Mouse (Mus musculus) embryonic facial prominence, embryonic 14.5 days (tissue): ENCODE measurements at regions not wholly inside any gene's neighbourhood (a gene's known extent, or its start where the extent isn't known, plus 50 kb on each side); places are given as distances from the start of the nearest gene placed in this dataset.

Experiments
- ATAC-seq: fragments of 200-750 bp; cut with Nextera tagmentation; 2 replicates; pipeline ENCODE4 v1.8.0; 2017; ENCODE audit warnings: low read depth, moderate number of reproducible peaks, moderate TSS enrichment
- DNase-seq: peaks from one replicate; pipeline ENCODE4 v3.0.0-alpha.2; 2015; ENCODE audit warnings: low spot score
- H3K27ac ChIP-seq: fragments of 300-500 bp; sonication (generic); replicated peaks from 2 replicates; pipeline ENCODE4 v1.5.1; 2014; ENCODE audit warnings: low read depth, mild to moderate bottlenecking, low read length, moderate library complexity
- H3K27me3 ChIP-seq: fragments of 300-500 bp; sonication (generic); replicated peaks from 2 replicates; pipeline ENCODE4 v1.6.1; 2014; ENCODE audit warnings: low read length; ENCODE audit not compliant: control insufficient read depth, insufficient read depth
- H3K36me3 ChIP-seq: fragments of 300-500 bp; sonication (generic); 2 replicates; pipeline ENCODE4 v1.6.1; 2014; ENCODE audit warnings: low read length, mixed read lengths; ENCODE audit not compliant: control insufficient read depth, insufficient read depth
- H3K4me1 ChIP-seq: fragments of 300-500 bp; sonication (generic); 2 replicates; pipeline ENCODE4 v1.6.1; 2014; ENCODE audit warnings: antibody characterized with exemption, low read length; ENCODE audit not compliant: control insufficient read depth, insufficient read depth
- H3K4me2 ChIP-seq: fragments of 300-500 bp; sonication (generic); 2 replicates; pipeline ENCODE4 v1.6.1; 2014; ENCODE audit warnings: low read depth, mild to moderate bottlenecking, low read length, moderate library complexity, mixed read lengths
- H3K4me3 ChIP-seq: fragments of 300-500 bp; sonication (generic); 2 replicates; pipeline ENCODE4 v1.5.1; 2014; ENCODE audit warnings: low read depth, mild to moderate bottlenecking, low read length
- H3K9ac ChIP-seq: fragments of 300-500 bp; sonication (generic); 2 replicates; pipeline ENCODE4 v1.6.1; 2014; ENCODE audit warnings: low read depth, mild to moderate bottlenecking, low read length, moderate library complexity, mixed read lengths
- H3K9me3 ChIP-seq: fragments of 300-500 bp; sonication (generic); 2 replicates; pipeline ENCODE4 v1.6.1; 2016; ENCODE audit warnings: low read length; ENCODE audit not compliant: control insufficient read depth
- WGBS: fragments of 180-500 bp; shearing (Covaris S2); extraction: QIAGEN DNeasy Blood & Tissue Kit; methylation state at CpG from one replicate; pipeline ENCODE4 v1.1.7; 2014; 5-methylcytosine and 5-hydroxymethylcytosine counted together

DNA sequence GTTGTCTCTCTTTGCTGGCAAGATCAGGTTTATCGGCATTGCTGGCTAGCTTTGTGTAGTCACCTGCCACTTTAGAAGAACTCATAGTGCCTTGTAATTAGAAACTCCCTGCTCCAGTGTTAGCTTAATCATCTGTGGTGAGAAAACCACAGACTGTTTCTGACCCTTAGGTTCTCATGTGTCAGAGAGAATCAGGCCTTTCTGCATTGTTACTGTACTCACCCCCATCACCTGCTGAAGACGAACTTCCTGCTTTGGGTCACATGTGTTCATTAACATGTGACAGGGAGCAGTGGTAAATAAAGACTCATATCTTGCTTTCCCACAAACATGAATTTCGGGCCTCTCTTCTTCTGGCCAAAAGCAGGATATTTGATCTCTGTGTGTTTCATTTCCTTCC, 102.6 kb downstream of the Cnga2 start:
- peak; percentile 70; the same call in 1 of the 2 replicates for ATAC-seq
- WGBS = 69% methylated on average over 3 of the region's 3 CpGs
- Histone ChIP-seq H3K27ac (no peak overlapping the region), H3K9me3 (no peaks in the 10 kb centered on the region), H3K9ac (no peak overlapping the region), H3K27me3 (no peaks in the 10 kb centered on the region), H3K36me3 (no peaks in the 10 kb centered on the region), H3K4me2 (no peak overlapping the region), H3K4me3 (no peak overlapping the region), H3K4me1 (no peaks in the 10 kb centered on the region)
- DNase-seq = peak; percentile 15

DNA sequence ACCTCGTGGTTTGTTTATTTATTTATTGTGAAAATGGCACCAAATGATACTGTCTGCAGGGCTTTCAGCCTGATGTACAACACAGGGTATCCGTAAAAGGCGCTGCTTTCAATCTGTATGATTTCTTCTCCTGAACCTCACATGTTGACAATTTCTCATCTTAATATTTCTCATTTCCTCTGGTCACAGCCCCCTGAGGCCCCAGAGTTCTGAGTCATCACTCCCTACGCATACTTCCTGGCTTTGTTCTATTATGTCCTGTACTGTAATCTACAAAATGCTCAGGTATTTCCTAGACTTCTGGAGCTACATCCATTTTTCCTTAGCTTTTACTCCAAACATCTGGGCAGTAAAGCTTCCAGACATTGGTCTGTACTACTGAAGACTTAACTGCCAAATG, 103.0 kb downstream of the Cnga2 start:
- DNase-seq (no peak), ATAC-seq (no peak)
- H3K4me1 ChIP-seq = no peaks in the 10 kb centered on the region
- no peaks in the 10 kb centered on the region for H3K9me3 ChIP-seq
- no peak overlapping the region for H3K9ac ChIP-seq
- no peak overlapping the region for H3K4me2 ChIP-seq
- H3K27ac ChIP-seq = no peak overlapping the region
- H3K36me3 ChIP-seq = no peaks in the 10 kb centered on the region
- no peak overlapping the region for H3K4me3 ChIP-seq
- 67% methylated on average over 4 of the region's 4 CpGs for WGBS
- H3K27me3 ChIP-seq = no peaks in the 10 kb centered on the region

DNA sequence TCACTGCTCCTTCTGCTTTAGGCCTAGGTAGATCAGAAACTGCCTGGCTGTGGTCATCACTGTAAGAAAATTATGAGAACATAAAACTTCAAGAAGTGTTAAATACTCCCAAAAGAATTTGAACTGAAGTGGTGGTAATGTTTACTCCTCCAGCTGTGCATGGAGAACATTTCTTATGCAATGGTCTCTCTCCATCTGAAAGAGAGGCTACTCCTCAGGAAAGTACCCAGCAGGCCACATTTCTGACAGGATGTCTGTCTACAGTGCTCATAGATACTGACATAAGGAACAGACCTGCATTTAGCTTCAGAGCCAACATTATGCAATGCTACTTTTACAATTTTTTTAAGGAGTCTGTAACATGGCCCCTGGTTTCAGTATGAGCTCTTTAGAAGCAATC, 79.9 kb upstream of the Magea4 start:
- no peaks in the 10 kb centered on the region for H3K4me1 ChIP-seq
- no peaks in the 10 kb centered on the region for H3K27me3 ChIP-seq
- no peak overlapping the region for H3K9ac ChIP-seq
- H3K27ac ChIP-seq = no peak overlapping the region
- no peaks in the 10 kb centered on the region for H3K36me3 ChIP-seq
- H3K4me2 ChIP-seq = no peak overlapping the region
- no peaks in the 10 kb centered on the region for H3K9me3 ChIP-seq
- DNase-seq (no peak), ATAC-seq (no peak)
- H3K4me3 ChIP-seq = no peak overlapping the region

DNA sequence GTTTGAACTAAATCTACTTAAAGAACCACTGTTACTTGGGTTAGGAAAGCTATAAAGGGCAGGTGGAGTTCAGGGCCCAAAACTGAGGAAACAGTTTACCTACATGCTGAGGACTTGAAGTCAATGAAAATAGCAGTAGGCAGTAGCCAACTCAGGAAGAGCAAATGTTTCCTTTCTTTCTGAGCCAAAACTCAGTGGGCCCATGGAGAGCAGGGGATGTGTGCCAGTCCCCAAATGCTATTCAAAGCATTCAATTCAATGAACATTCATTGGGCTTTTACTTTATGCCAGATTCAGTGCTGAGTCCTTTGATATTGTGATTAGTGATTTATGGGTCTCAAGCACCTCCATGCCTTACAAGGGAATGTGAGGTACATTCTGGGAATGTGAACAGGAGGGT, 52.7 kb upstream of the Magea4 start:
- ATAC-seq (no peak), DNase-seq (no peak)
- H3K9ac ChIP-seq = no peak overlapping the region
- no peaks in the 10 kb centered on the region for H3K36me3 ChIP-seq
- H3K27ac ChIP-seq = no peak overlapping the region
- no peak overlapping the region for H3K4me2 ChIP-seq
- H3K27me3 ChIP-seq = no peaks in the 10 kb centered on the region
- no peak overlapping the region for H3K4me3 ChIP-seq
- no peaks in the 10 kb centered on the region for H3K4me1 ChIP-seq
- no peaks in the 10 kb centered on the region for H3K9me3 ChIP-seq
